Mouse (Mus musculus): Measurements from ENCODE around the gene Rtn4rl1. TPM values are rescaled to one million over a fixed set of nuclear protein-coding genes. Genes with fewer than 3 reads are reported as not detected.
A peak's percentile ranks its signal among the peaks of the same experiment; 100 is the strongest.

The Rtn4rl1 gene
- polyA plus RNA-seq, 1 experiment from 2014 or later = 1.1 TPM

GRCm38 (mm10) chr11:75261730-75262129, 68.1 kb downstream of the Rtn4rl1 start:
- Histone ChIP-seq H3K9ac (no peak overlapping the region), H3K27ac (ENCODE audit: low read depth) (no peak overlapping the region), H3K36me3 (ENCODE audit: insufficient read depth) (no peaks in the 10 kb centered on the region), H3K4me1 (ENCODE audit: insufficient read depth) (peaks cover 10% of the 10 kb centered on the region), H3K27me3 (ENCODE audit: insufficient read depth, low read length) (no peaks in the 10 kb centered on the region), H3K4me3 (ENCODE audit: low read depth, low read length) (no peak overlapping the region), H3K9me3 (ENCODE audit: low read depth, low read length) (no peaks in the 10 kb centered on the region), H3K4me2 (no peak overlapping the region)
- WGBS = 92% methylated on average over 4 of the region's 4 CpGs
- ATAC-seq (ENCODE audit: insufficient read depth) (no peak), DNase-seq (no peak)
- TF ChIP-seq CTCF (IDR thresholded peaks at IDR 0.05; ENCODE audit: low read depth) = no peak

- Histone ChIP-seq H3K4me2 (no peak overlapping the region), H3K4me1 (ENCODE audit: insufficient read depth) (peaks cover 10% of the 10 kb centered on the region), H3K4me3 (ENCODE audit: low read depth, low read length) (no peak overlapping the region), H3K9me3 (ENCODE audit: low read depth, low read length) (no peaks in the 10 kb centered on the region), H3K36me3 (ENCODE audit: insufficient read depth) (no peaks in the 10 kb centered on the region), H3K9ac (no peak overlapping the region), H3K27ac (ENCODE audit: low read depth) (no peak overlapping the region), H3K27me3 (ENCODE audit: insufficient read depth, low read length) (no peaks in the 10 kb centered on the region)
- TF ChIP-seq CTCF (IDR thresholded peaks at IDR 0.05; ENCODE audit: low read depth) = no peak
- DNase-seq (no peak), ATAC-seq (ENCODE audit: insufficient read depth) (no peak)
- 67% methylated on average over 3 of the region's 3 CpGs for WGBS
Observed at GRCm38 (mm10) chr11:75262181-75262580, 68.6 kb downstream of the Rtn4rl1 start.

- H3K4me1 ChIP-seq (ENCODE audit: insufficient read depth) = peaks cover 10% of the 10 kb centered on the region
- peak overlapping the region; percentile 65 for H3K27ac ChIP-seq (ENCODE audit: low read depth)
- ATAC-seq (ENCODE audit: insufficient read depth) (no peak), DNase-seq (no peak)
- H3K4me3 ChIP-seq (ENCODE audit: low read depth, low read length) = no peak overlapping the region
- no peak for TF ChIP-seq CTCF (IDR thresholded peaks at IDR 0.05; ENCODE audit: low read depth)
- no peaks in the 10 kb centered on the region for H3K9me3 ChIP-seq (ENCODE audit: low read depth, low read length)
- no peaks in the 10 kb centered on the region for H3K36me3 ChIP-seq (ENCODE audit: insufficient read depth)
- no peak overlapping the region for H3K4me2 ChIP-seq
- whole genome bisulfite sequencing = 37% methylated on average over 5 of the region's 5 CpGs
- H3K9ac ChIP-seq = no peak overlapping the region; the same call in 1 of the 2 replicates
- no peaks in the 10 kb centered on the region for H3K27me3 ChIP-seq (ENCODE audit: insufficient read depth, low read length)
Observed at GRCm38 (mm10) chr11:75262791-75263190, 69.2 kb downstream of the Rtn4rl1 start.

- DNase-seq = peak; percentile 74
- WGBS = 50% methylated on average over 15 of the region's 15 CpGs
- peak; percentile 33; the same call in 1 of the 2 replicates for ATAC-seq (ENCODE audit: insufficient read depth)
- no peak for TF ChIP-seq CTCF (IDR thresholded peaks at IDR 0.05; ENCODE audit: low read depth)
- H3K4me1 ChIP-seq (ENCODE audit: insufficient read depth) = peaks cover 15% of the 10 kb centered on the region
- H3K4me3 ChIP-seq (ENCODE audit: low read depth, low read length) = no peak overlapping the region
- H3K9me3 ChIP-seq (ENCODE audit: low read depth, low read length) = no peaks in the 10 kb centered on the region
- H3K9ac ChIP-seq = no peak overlapping the region; the same call in 1 of the 2 replicates
- H3K27ac ChIP-seq (ENCODE audit: low read depth) = peak overlapping the region; percentile 65; the same call in 1 of the 2 replicates
- no peaks in the 10 kb centered on the region for H3K27me3 ChIP-seq (ENCODE audit: insufficient read depth, low read length)
- H3K4me2 ChIP-seq = no peak overlapping the region
- H3K36me3 ChIP-seq (ENCODE audit: insufficient read depth) = no peaks in the 10 kb centered on the region
Observed at GRCm38 (mm10) chr11:75263274-75263963, 69.8 kb downstream of the Rtn4rl1 start.

- H3K27ac ChIP-seq (ENCODE audit: low read depth) = no peak overlapping the region; the same call in 1 of the 2 replicates
- H3K4me1 ChIP-seq (ENCODE audit: insufficient read depth) = peaks cover 15% of the 10 kb centered on the region
- no peak overlapping the region for H3K9ac ChIP-seq
- no peaks in the 10 kb centered on the region for H3K36me3 ChIP-seq (ENCODE audit: insufficient read depth)
- no peaks in the 10 kb centered on the region for H3K9me3 ChIP-seq (ENCODE audit: low read depth, low read length)
- TF ChIP-seq CTCF (IDR thresholded peaks at IDR 0.05; ENCODE audit: low read depth) = no peak
- ATAC-seq (ENCODE audit: insufficient read depth) (0 out of 2 replicates have a peak, but pooled peaks have one; percentile 7), DNase-seq (no peak)
- WGBS = 50% methylated on average over 6 of the region's 6 CpGs
- H3K27me3 ChIP-seq (ENCODE audit: insufficient read depth, low read length) = no peaks in the 10 kb centered on the region
- H3K4me3 ChIP-seq (ENCODE audit: low read depth, low read length) = no peak overlapping the region
- H3K4me2 ChIP-seq = no peak overlapping the region
Observed at GRCm38 (mm10) chr11:75263964-75264312, 70.4 kb downstream of the Rtn4rl1 start.

- Histone ChIP-seq H3K4me3 (ENCODE audit: low read depth, low read length) (no peak overlapping the region), H3K4me2 (no peak overlapping the region), H3K36me3 (ENCODE audit: insufficient read depth) (no peaks in the 10 kb centered on the region), H3K9ac (no peak overlapping the region), H3K27me3 (ENCODE audit: insufficient read depth, low read length) (no peaks in the 10 kb centered on the region), H3K9me3 (ENCODE audit: low read depth, low read length) (no peaks in the 10 kb centered on the region), H3K4me1 (ENCODE audit: insufficient read depth) (peaks cover 15% of the 10 kb centered on the region), H3K27ac (ENCODE audit: low read depth) (no peak overlapping the region)
- WGBS = 82% methylated on average over 6 of the region's 6 CpGs
- DNase-seq = no peak
- peak; percentile 53 for TF ChIP-seq CTCF (IDR thresholded peaks at IDR 0.05; ENCODE audit: low read depth)
- ATAC-seq (ENCODE audit: insufficient read depth) = no peak
Observed at GRCm38 (mm10) chr11:75264550-75264949, 71.0 kb downstream of the Rtn4rl1 start.

GRCm38 (mm10) chr11:75265545-75265944, 72.0 kb downstream of the Rtn4rl1 start:
- ATAC-seq (ENCODE audit: insufficient read depth) = no peak
- Histone ChIP-seq H3K9ac (no peak overlapping the region), H3K36me3 (ENCODE audit: insufficient read depth) (no peaks in the 10 kb centered on the region), H3K9me3 (ENCODE audit: low read depth, low read length) (no peaks in the 10 kb centered on the region), H3K4me2 (no peak overlapping the region), H3K4me1 (ENCODE audit: insufficient read depth) (peaks cover 15% of the 10 kb centered on the region), H3K4me3 (ENCODE audit: low read depth, low read length) (no peak overlapping the region), H3K27me3 (ENCODE audit: insufficient read depth, low read length) (no peaks in the 10 kb centered on the region), H3K27ac (ENCODE audit: low read depth) (no peak overlapping the region)
- no peak for DNase-seq
- WGBS = 57% methylated on average over 15 of the region's 15 CpGs
- no peak for TF ChIP-seq CTCF (IDR thresholded peaks at IDR 0.05; ENCODE audit: low read depth)
